Mouse (Mus musculus) adrenal gland (tissue): Measurements from ENCODE around the gene Uba3.

Experiments used
- intact Hi-C: fragments of 180-260 bp; cut with DNase I; formaldehyde crosslinking; loops from one replicate; pipeline ENCODE4 v1.15.1; 2025
- long read RNA-seq, 2 experiments: library from polyadenylated mRNA; unstranded; transcript quantifications; one replicate each; pipeline ENCODE4 v2.0.0; 2020; ENCODE audit warnings: borderline replicate concordance in 1 of 2; ENCODE audit not compliant: insufficient replicate concordance in 1 of 2

Uba3 gene
- long read RNA-seq, experiment 1, transcript Uba3-202 (17 exons, 2,465 nt): minor isoform, 8 of 36 reads
- long read RNA-seq, experiment 1, transcript Uba3-201 (18 exons, 2,257 nt): major isoform, 20 of 36 reads
- long read RNA-seq, experiment 1, partial matches to known transcripts: 3 of 36 reads
- long read RNA-seq, experiment 1, other reads (novel, unspliced or antisense): 5 of 36 reads
- long read RNA-seq, experiment 2, transcript Uba3-201 (18 exons, 2,257 nt): major isoform, 18 of 31 reads
- long read RNA-seq, experiment 2, partial matches to known transcripts: 5 of 31 reads
- long read RNA-seq, experiment 2, other reads (novel, unspliced or antisense): 3 of 31 reads

GRCm38 (mm10) chr6:97205439-97205885 lies at the start of gene Uba3:
Uba3 (minus strand) TSS chr6:97205647.
- intact Hi-C loops: no loop called here

- intact Hi-C loops: loop anchor here (5.0 kb wide), 1 partner anchor 275 kb away; no protein-coding TSS in a partner anchor
Observed at GRCm38 (mm10) chr6:97252711-97253221, 47.3 kb upstream of the Uba3 start, which contains the start of gene Lmod3. Lmod3 (minus strand) TSS chr6:97252759.

GRCm38 (mm10) chr6:97252086-97252485 lies 46.6 kb upstream of the Uba3 start:
- intact Hi-C loops: loop anchor here (5.0 kb wide), 1 partner anchor 275 kb away; no protein-coding TSS in a partner anchor

GRCm38 (mm10) chr6:97250966-97251365 lies 45.5 kb upstream of the Uba3 start:
- intact Hi-C loops: loop anchor here (5.0 kb wide), 1 partner anchor 276 kb away; no protein-coding TSS in a partner anchor

GRCm38 (mm10) chr6:97245200-97245599 lies 39.8 kb upstream of the Uba3 start:
- intact Hi-C loops: no loop called here

GRCm38 (mm10) chr6:97242522-97242921 lies 37.1 kb upstream of the Uba3 start:
- intact Hi-C loops: no loop called here

- intact Hi-C loops: no loop called here
Observed at GRCm38 (mm10) chr6:97240092-97240491, 34.6 kb upstream of the Uba3 start.

- intact Hi-C loops: no loop called here
Observed at GRCm38 (mm10) chr6:97239360-97239759, 33.9 kb upstream of the Uba3 start.

GRCm38 (mm10) chr6:97236088-97236487 lies 30.6 kb upstream of the Uba3 start:
- intact Hi-C loops: no loop called here

- intact Hi-C loops: no loop called here
Observed at GRCm38 (mm10) chr6:97234911-97235668, 29.6 kb upstream of the Uba3 start.

- intact Hi-C loops: no loop called here
Observed at GRCm38 (mm10) chr6:97227067-97227847, 21.8 kb upstream of the Uba3 start.

- intact Hi-C loops: no loop called here
Observed at GRCm38 (mm10) chr6:97226083-97226491, 20.6 kb upstream of the Uba3 start.

GRCm38 (mm10) chr6:97224505-97224904 lies 19.1 kb upstream of the Uba3 start:
- intact Hi-C loops: no loop called here

GRCm38 (mm10) chr6:97223566-97223965 lies 18.1 kb upstream of the Uba3 start:
- intact Hi-C loops: no loop called here

GRCm38 (mm10) chr6:97222931-97223467 lies 17.6 kb upstream of the Uba3 start:
- intact Hi-C loops: no loop called here

GRCm38 (mm10) chr6:97222321-97222720 lies 16.9 kb upstream of the Uba3 start:
- intact Hi-C loops: no loop called here

GRCm38 (mm10) chr6:97221205-97222025 lies 16.0 kb upstream of the Uba3 start:
- intact Hi-C loops: no loop called here

GRCm38 (mm10) chr6:97220672-97221071 lies 15.2 kb upstream of the Uba3 start:
- intact Hi-C loops: no loop called here

GRCm38 (mm10) chr6:97216154-97216821 lies 10.8 kb upstream of the Uba3 start:
- intact Hi-C loops: no loop called here
